Mouse (Mus musculus): ENCODE data around the gene Snrnp27. TPM values are rescaled to one million over a fixed set of nuclear protein-coding genes. Genes with fewer than 3 reads are reported as not detected.

Gene Snrnp27
- polyA plus RNA-seq, 1 experiment from 2014 or later, result 91.4 TPM

DNA sequence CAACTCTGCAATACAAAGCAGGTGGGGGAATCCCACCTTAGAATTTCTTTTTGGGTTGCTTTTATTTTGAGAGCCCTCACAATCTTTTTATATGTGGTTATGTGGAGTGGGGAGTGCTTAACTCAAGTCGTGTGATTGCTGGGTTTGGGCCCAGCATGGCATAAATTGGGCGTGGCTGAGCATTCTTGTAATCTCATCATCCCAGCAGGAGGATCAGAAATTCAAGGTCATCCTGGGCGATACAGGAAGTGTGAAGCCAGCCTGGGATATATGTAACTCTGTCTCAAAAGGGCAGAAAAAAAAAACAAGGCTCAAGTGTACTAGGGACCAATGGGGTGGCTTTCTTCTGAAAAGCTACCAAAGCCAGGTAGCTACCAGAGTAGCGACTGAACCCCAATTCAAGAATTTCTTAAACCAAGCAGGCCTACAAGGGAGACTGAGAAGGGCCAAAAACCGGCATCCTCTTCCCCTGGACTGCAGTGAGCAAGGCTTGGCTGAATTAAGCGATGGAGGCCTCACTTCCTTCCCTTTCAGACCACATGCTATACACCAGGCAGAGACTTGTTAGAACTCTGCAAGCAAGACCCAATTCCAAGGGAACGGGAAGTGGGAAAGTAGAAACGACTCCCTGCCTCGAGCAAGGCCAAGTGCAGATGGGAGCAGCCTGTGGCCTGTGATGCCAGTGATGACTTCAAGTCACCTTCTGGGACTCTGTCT is 24.0 kb downstream of the Snrnp27 start:
- WGBS, result 74% methylated on average over 9 of the region's 9 CpGs

GRCm38 (mm10) chr6:86658501-86658900 is 25.8 kb downstream of the Snrnp27 start:
- WGBS, result 84% methylated on average over 3 of the region's 3 CpGs

More for the DNA sequence above, 24.0 kb downstream of the Snrnp27 start:
- Histone ChIP-seq H3K4me1 (replicated peaks) (peaks cover 15% of the 10 kb centered on the region), H3K9ac (no peak overlapping the region), H3K4me3 (no peak overlapping the region), H3K9me3 (replicated peaks) (no peaks in the 10 kb centered on the region), H3K27ac (ENCODE audit: poor library complexity, severe bottlenecking) (no peak overlapping the region), H3K36me3 (peaks cover 38% of the 10 kb centered on the region), H3K27me3 (replicated peaks) (no peaks in the 10 kb centered on the region), H3K4me2 (no peak overlapping the region)
- no peak for ATAC-seq (ENCODE audit: insufficient number of reproducible peaks, low FRiP score)

GRCm38 (mm10) chr6:86654270-86654916 is 29.9 kb downstream of the Snrnp27 start:
- 73% methylated on average over 9 of the region's 9 CpGs for WGBS
- no peaks in the 10 kb centered on the region for H3K27me3 ChIP-seq (replicated peaks)
- H3K27ac ChIP-seq (ENCODE audit: poor library complexity, severe bottlenecking), result no peak overlapping the region
- H3K4me1 ChIP-seq (replicated peaks), result peaks cover 15% of the 10 kb centered on the region
- no peak for ATAC-seq (ENCODE audit: insufficient number of reproducible peaks, low FRiP score)
- no peak overlapping the region for H3K4me2 ChIP-seq
- H3K4me3 ChIP-seq, result no peak overlapping the region
- peaks cover 43% of the 10 kb centered on the region for H3K36me3 ChIP-seq
- H3K9ac ChIP-seq, result no peak overlapping the region
- no peaks in the 10 kb centered on the region for H3K9me3 ChIP-seq (replicated peaks)

More at GRCm38 (mm10) chr6:86658501-86658900, 25.8 kb downstream of the Snrnp27 start:
- Histone ChIP-seq H3K4me1 (replicated peaks) (peaks cover 15% of the 10 kb centered on the region), H3K27me3 (replicated peaks) (no peaks in the 10 kb centered on the region), H3K9ac (no peak overlapping the region), H3K9me3 (replicated peaks) (no peaks in the 10 kb centered on the region), H3K4me2 (no peak overlapping the region), H3K27ac (ENCODE audit: poor library complexity, severe bottlenecking) (no peak overlapping the region), H3K4me3 (no peak overlapping the region), H3K36me3 (peaks cover 27% of the 10 kb centered on the region)
- ATAC-seq (ENCODE audit: insufficient number of reproducible peaks, low FRiP score), result no peak

- Histone ChIP-seq H3K9me3 (replicated peaks) (no peaks in the 10 kb centered on the region), H3K27me3 (replicated peaks) (no peaks in the 10 kb centered on the region), H3K9ac (no peak overlapping the region), H3K36me3 (peaks cover 51% of the 10 kb centered on the region), H3K4me1 (replicated peaks) (peaks cover 15% of the 10 kb centered on the region), H3K27ac (ENCODE audit: poor library complexity, severe bottlenecking) (no peak overlapping the region), H3K4me3 (no peak overlapping the region), H3K4me2 (no peak overlapping the region)
- WGBS, result 87% methylated on average over 6 of the region's 6 CpGs
- ATAC-seq (ENCODE audit: insufficient number of reproducible peaks, low FRiP score), result no peak
Measured at GRCm38 (mm10) chr6:86653026-86653425, 31.3 kb downstream of the Snrnp27 start.

DNA sequence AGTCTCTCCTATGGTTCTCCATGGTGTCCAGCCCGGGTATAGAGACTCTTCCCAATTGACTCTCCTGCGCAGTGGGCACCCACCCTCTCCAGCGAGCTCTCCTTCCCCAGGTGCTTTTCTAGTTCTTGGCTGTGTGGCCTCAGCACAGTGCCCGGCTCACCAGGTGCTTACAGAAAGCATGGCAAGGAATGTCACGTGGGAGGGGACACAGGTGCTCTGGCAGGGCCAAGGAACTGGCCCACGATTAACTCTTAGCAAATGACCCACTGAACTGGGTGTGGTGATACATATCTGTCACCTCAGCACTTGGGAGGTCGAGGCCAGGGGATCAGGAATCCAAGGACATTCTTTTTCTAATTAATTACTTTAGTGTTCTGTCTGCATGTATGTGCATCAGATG is 38.2 kb downstream of the Snrnp27 start:
- H3K4me3 ChIP-seq, result no peak overlapping the region
- no peak for ATAC-seq (ENCODE audit: insufficient number of reproducible peaks, low FRiP score)
- WGBS, result 75% methylated on average over 7 of the region's 7 CpGs
- no peak overlapping the region for H3K27ac ChIP-seq (ENCODE audit: poor library complexity, severe bottlenecking)
- H3K4me2 ChIP-seq, result no peak overlapping the region
- H3K4me1 ChIP-seq (replicated peaks), result 0 out of 2 replicates have a peak, but pooled peaks cover 10% of the 10 kb centered on the region
- H3K36me3 ChIP-seq, result peaks cover 28% of the 10 kb centered on the region
- H3K27me3 ChIP-seq (replicated peaks), result no peaks in the 10 kb centered on the region
- H3K9ac ChIP-seq, result no peak overlapping the region
- no peaks in the 10 kb centered on the region for H3K9me3 ChIP-seq (replicated peaks)

DNA sequence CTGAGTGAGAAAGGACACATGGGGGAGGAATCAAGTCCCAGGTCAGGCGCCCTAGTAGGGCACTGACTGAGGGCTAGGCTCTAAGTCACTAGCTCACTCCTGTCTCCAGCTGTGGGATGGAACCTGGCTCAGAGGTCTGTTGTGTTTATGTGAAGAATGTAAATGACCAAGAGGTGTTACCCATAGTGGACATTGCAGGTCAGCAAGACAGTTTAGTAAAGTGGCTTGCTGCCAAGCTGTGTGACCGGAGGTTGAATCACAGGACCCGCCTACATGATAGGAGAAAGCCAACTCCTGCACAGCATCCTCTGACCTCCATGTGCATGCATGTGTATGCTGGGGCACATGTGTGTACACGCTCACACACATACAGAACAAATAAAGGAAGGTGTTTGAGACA is 38.8 kb downstream of the Snrnp27 start:
- no peak for ATAC-seq (ENCODE audit: insufficient number of reproducible peaks, low FRiP score)
- 0 out of 2 replicates have a peak, but pooled peaks cover 10% of the 10 kb centered on the region for H3K4me1 ChIP-seq (replicated peaks)
- peaks cover 23% of the 10 kb centered on the region for H3K36me3 ChIP-seq
- 63% methylated on average over 4 of the region's 4 CpGs for WGBS
- H3K27ac ChIP-seq (ENCODE audit: poor library complexity, severe bottlenecking), result no peak overlapping the region
- no peaks in the 10 kb centered on the region for H3K9me3 ChIP-seq (replicated peaks)
- H3K27me3 ChIP-seq (replicated peaks), result no peaks in the 10 kb centered on the region
- no peak overlapping the region for H3K4me2 ChIP-seq
- H3K9ac ChIP-seq, result no peak overlapping the region
- no peak overlapping the region for H3K4me3 ChIP-seq

GRCm38 (mm10) chr6:86644775-86645400 is 39.4 kb downstream of the Snrnp27 start:
- Histone ChIP-seq H3K36me3 (peaks cover 16% of the 10 kb centered on the region), H3K9ac (no peak overlapping the region), H3K9me3 (replicated peaks) (no peaks in the 10 kb centered on the region), H3K4me1 (replicated peaks) (0 out of 2 replicates have a peak, but pooled peaks cover 10% of the 10 kb centered on the region), H3K27ac (ENCODE audit: poor library complexity, severe bottlenecking) (no peak overlapping the region), H3K4me3 (no peak overlapping the region), H3K4me2 (no peak overlapping the region), H3K27me3 (replicated peaks) (no peaks in the 10 kb centered on the region)
- ATAC-seq (ENCODE audit: insufficient number of reproducible peaks, low FRiP score), result no peak
- 79% methylated on average over 3 of the region's 3 CpGs for WGBS

GRCm38 (mm10) chr6:86641716-86642115 is 42.6 kb downstream of the Snrnp27 start:
- H3K27ac ChIP-seq (ENCODE audit: poor library complexity, severe bottlenecking), result no peak overlapping the region
- ATAC-seq (ENCODE audit: insufficient number of reproducible peaks, low FRiP score), result no peak
- H3K9me3 ChIP-seq (replicated peaks), result no peaks in the 10 kb centered on the region
- no peak overlapping the region for H3K4me3 ChIP-seq
- WGBS, result 47% methylated on average over 8 of the region's 8 CpGs
- no peak overlapping the region for H3K4me2 ChIP-seq
- H3K4me1 ChIP-seq (replicated peaks), result peaks cover 11% of the 10 kb centered on the region
- no peaks in the 10 kb centered on the region for H3K27me3 ChIP-seq (replicated peaks)
- no peak overlapping the region for H3K9ac ChIP-seq
- H3K36me3 ChIP-seq, result no peaks in the 10 kb centered on the region

DNA sequence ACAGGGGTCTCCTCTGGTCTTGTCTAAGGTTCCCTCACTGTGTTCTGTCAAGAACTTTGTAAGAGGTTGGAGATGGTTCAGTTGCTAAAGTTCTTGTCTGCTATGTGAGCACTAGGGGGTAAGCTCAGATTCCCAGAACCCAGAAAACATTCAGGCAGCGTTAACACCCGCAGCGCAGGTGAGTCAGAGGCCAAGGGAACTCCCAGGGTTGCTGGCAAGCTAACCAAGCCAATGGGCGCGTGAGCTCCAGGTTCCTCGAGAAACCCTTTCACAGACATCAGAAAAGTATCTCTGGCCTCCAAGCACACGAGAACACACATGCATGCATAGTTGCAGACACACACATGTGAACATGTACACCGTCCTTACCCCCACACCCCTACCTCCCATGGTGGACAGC is 43.5 kb downstream of the Snrnp27 start:
- Histone ChIP-seq H3K27ac (ENCODE audit: poor library complexity, severe bottlenecking) (no peak overlapping the region), H3K36me3 (no peaks in the 10 kb centered on the region), H3K4me3 (no peak overlapping the region), H3K4me1 (replicated peaks) (peaks cover 15% of the 10 kb centered on the region), H3K4me2 (no peak overlapping the region), H3K9ac (no peak overlapping the region), H3K27me3 (replicated peaks) (no peaks in the 10 kb centered on the region), H3K9me3 (replicated peaks) (no peaks in the 10 kb centered on the region)
- ATAC-seq (ENCODE audit: insufficient number of reproducible peaks, low FRiP score), result no peak
- WGBS, result 87% methylated on average over 8 of the region's 8 CpGs

GRCm38 (mm10) chr6:86640161-86640560 is 44.2 kb downstream of the Snrnp27 start:
- WGBS, result 71% methylated on average over 3 of the region's 3 CpGs
- Histone ChIP-seq H3K4me1 (replicated peaks) (peaks cover 15% of the 10 kb centered on the region), H3K36me3 (no peaks in the 10 kb centered on the region), H3K27me3 (replicated peaks) (no peaks in the 10 kb centered on the region), H3K27ac (ENCODE audit: poor library complexity, severe bottlenecking) (peak overlapping the region; percentile 61), H3K9me3 (replicated peaks) (no peaks in the 10 kb centered on the region), H3K9ac (no peak overlapping the region), H3K4me2 (no peak overlapping the region), H3K4me3 (no peak overlapping the region)
- ATAC-seq (ENCODE audit: insufficient number of reproducible peaks, low FRiP score), result no peak

All from heart, embryonic 12.5 days (tissue).